ENCODE assay signal across 17 mouse cellular contexts in the genomic region with DNA sequence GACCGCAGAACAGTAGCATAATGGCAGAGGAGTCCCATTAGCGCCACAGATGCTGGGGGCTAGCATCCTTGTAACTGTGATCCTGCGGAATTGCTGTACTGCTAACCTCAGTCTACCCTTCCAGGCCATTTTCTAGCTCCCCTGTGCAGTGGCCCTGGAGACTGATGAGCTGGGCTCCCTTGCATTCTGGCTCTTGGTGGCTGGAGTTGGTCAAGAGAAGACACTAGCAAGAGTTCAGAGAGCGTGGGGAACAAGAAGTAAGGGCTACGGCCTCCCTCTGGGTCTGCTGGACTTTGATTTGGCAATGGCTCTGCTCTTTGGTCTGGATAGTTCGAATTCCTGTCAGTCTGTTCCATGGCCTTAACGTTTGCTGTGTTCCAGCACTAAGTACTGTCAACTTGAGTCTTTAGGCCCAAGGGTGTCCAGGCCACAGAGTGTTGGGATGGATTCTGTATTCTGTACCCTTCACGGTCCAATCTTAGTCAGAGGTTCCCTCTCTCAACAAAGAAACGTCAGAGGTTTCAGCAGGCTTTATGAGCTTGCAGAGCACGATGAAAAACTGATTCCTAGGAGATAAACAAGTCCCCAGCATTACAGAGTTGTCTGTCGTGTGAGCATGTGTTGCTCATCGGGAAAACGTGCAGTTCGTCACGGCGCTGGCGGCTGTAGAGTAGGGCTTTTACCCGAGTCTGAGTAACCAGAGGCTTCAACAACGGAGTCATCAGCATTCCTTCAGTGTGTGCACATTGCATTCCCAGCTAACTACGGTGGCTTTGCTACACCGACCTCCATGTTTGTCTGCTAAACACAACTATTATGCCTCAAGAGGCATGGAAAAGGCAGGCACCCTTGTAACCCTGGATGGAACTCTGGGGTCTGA.
DNase-seq lines count a peak whose midpoint lies in the region; ATAC-seq and TF ChIP-seq lines count a peak whose summit lies in the region.
"Had no signal": no experiment of that assay in that cellular context is flagged by ENCODE, and none has a peak within 500 bp of the region (broad histone marks: within the 10 kb centered on the region; RNA-seq: fewer than 3 reads in every experiment).

No protein-coding gene starts in this region.

- H3K9ac ChIP-seq in heart, adult 2 months (ENCODE audit: low read depth, low read length) = no peak overlapping the region
- H3K9ac ChIP-seq in lung, embryonic 14.5 days = no peak overlapping the region
- no peak overlapping the region for H3K9ac ChIP-seq in stomach, embryonic 16.5 days (ENCODE audit: low read length)
- H3K9ac ChIP-seq: liver, embryonic 13.5 days had no signal

- H3K9me3 ChIP-seq in lung, embryonic 14.5 days (ENCODE audit: low read depth, low read length) = no peaks in the 10 kb centered on the region
- H3K9me3 ChIP-seq in stomach, embryonic 16.5 days (replicated peaks; ENCODE audit: control insufficient read depth, low read length) = no peaks in the 10 kb centered on the region
- H3K9me3 ChIP-seq: limb, embryonic 10.5 days; liver, embryonic 13.5 days had no signal

- peaks cover 6% of the 10 kb centered on the region for H3K4me1 ChIP-seq in heart, adult 2 months (ENCODE audit: control insufficient read depth, insufficient read depth, low read length)
- H3K4me1 ChIP-seq in lung, embryonic 14.5 days (ENCODE audit: insufficient read depth) = no peaks in the 10 kb centered on the region
- H3K4me1 ChIP-seq in lung, adult 2 months (ENCODE audit: control insufficient read depth, insufficient read depth, low read length) = no peaks in the 10 kb centered on the region
- H3K4me1 ChIP-seq in stomach, embryonic 16.5 days (ENCODE audit: control insufficient read depth, insufficient read depth, low read length) = 0 out of 2 replicates have a peak, but pooled peaks cover 6% of the 10 kb centered on the region
- H3K4me1 ChIP-seq: limb, embryonic 10.5 days; liver, embryonic 13.5 days had no signal

- no peak for TF ChIP-seq CTCF in heart, adult 2 months (IDR thresholded peaks at IDR 0.05)
- TF ChIP-seq CTCF in lung, embryonic 14.5 days (IDR thresholded peaks at IDR 0.05; ENCODE audit: low read depth) = no peak
- TF ChIP-seq CTCF in lung, adult 2 months (IDR thresholded peaks at IDR 0.05; ENCODE audit: insufficient read depth, low read length) = no peak

- intact Hi-C loops in heart, adult 2 months (cut with DNase I) = no loop called here
- intact Hi-C loops in heart, postnatal 10 days (cut with DNase I) = no loop called here

- peak overlapping the region; percentile 27 for H3K27ac ChIP-seq in heart, adult 2 months
- H3K27ac ChIP-seq in lung, embryonic 14.5 days (ENCODE audit: low read depth) = no peak overlapping the region
- H3K27ac ChIP-seq in stomach, embryonic 16.5 days (ENCODE audit: low read length) = peak overlapping the region; percentile 55
- H3K27ac ChIP-seq: limb, embryonic 10.5 days; liver, embryonic 13.5 days had no signal

- DNase-seq in heart, adult 2 months = no peak
- DNase-seq in heart, postnatal 10 days = no peak
- peak; percentile 45 for DNase-seq in lung, embryonic 14.5 days
- DNase-seq in lung, adult 2 months = no peak
- peak; percentile 64 for DNase-seq in adipocyte (ENCODE audit: low spot score)
- DNase-seq in gastrocnemius, postnatal 4 days (ENCODE audit: low spot score in 2 of 2) = no peak
- no peak for DNase-seq in cerebellum, postnatal 14 days
- DNase-seq: cerebellum, adult 2 months; kidney, postnatal 36 days; liver, embryonic 13.5 days; lung, postnatal 36 days; right cerebral cortex, postnatal 14 days had no signal

- TF ChIP-seq POLR2A in heart, adult 2 months (IDR thresholded peaks at IDR 0.05; ENCODE audit: insufficient read depth, low read depth, low read length) = no peak
- no peak for TF ChIP-seq POLR2A in lung, adult 2 months (IDR thresholded peaks at IDR 0.05; ENCODE audit: borderline replicate concordance, extremely low read depth, low read depth, low read length)

- no peaks in the 10 kb centered on the region; the same call in 1 of the 2 replicates for H3K79me2 ChIP-seq in heart, adult 2 months (replicated peaks; ENCODE audit: control insufficient read depth, insufficient read depth, low read length)

- no peak overlapping the region for H3K4me2 ChIP-seq in lung, embryonic 14.5 days
- no peak overlapping the region for H3K4me2 ChIP-seq in stomach, embryonic 16.5 days (ENCODE audit: low read depth, low read length)
- H3K4me2 ChIP-seq: liver, embryonic 13.5 days; midbrain, embryonic 11.5 days had no signal

- WGBS in heart, adult 2 months = 64% methylated on average over 21 of the region's 21 CpGs
- WGBS in lung, embryonic 14.5 days = 69% methylated on average over 21 of the region's 21 CpGs
- 69% methylated on average over 21 of the region's 21 CpGs for WGBS in lung, adult 2 months
- WGBS in stomach, embryonic 16.5 days = 57% methylated on average over 21 of the region's 21 CpGs

- no peak for TF ChIP-seq EP300 in heart, adult 2 months (IDR thresholded peaks at IDR 0.05; ENCODE audit: insufficient read depth, low read depth, low read length)

- 0 out of 2 replicates have a peak, but pooled peaks have one; percentile 52 for ATAC-seq in lung, embryonic 14.5 days (ENCODE audit: insufficient read depth)
- peak; percentile 67 for ATAC-seq in stomach, embryonic 16.5 days (ENCODE audit: insufficient read depth, low FRiP score)
- ATAC-seq: hindbrain, embryonic 16.5 days had no signal

- no peaks in the 10 kb centered on the region for H3K36me3 ChIP-seq in heart, adult 2 months (ENCODE audit: control insufficient read depth, insufficient read depth, low read length)
- H3K36me3 ChIP-seq in lung, embryonic 14.5 days (ENCODE audit: insufficient read depth) = no peaks in the 10 kb centered on the region
- H3K36me3 ChIP-seq in stomach, embryonic 16.5 days (ENCODE audit: control insufficient read depth, insufficient read depth, low read length) = no peaks in the 10 kb centered on the region
- H3K36me3 ChIP-seq: limb, embryonic 10.5 days; liver, embryonic 13.5 days had no signal

- H3K27me3 ChIP-seq in heart, adult 2 months (ENCODE audit: control insufficient read depth, insufficient read depth, low read length) = no peaks in the 10 kb centered on the region
- H3K27me3 ChIP-seq in lung, embryonic 14.5 days (ENCODE audit: insufficient read depth, low read length) = no peaks in the 10 kb centered on the region
- no peaks in the 10 kb centered on the region for H3K27me3 ChIP-seq in stomach, embryonic 16.5 days (ENCODE audit: control insufficient read depth, insufficient read depth, low read length)
- H3K27me3 ChIP-seq: liver, embryonic 13.5 days had no signal

- no peak overlapping the region for H3K4me3 ChIP-seq in heart, adult 2 months
- no peak overlapping the region for H3K4me3 ChIP-seq in lung, embryonic 14.5 days (ENCODE audit: low read depth, low read length)
- H3K4me3 ChIP-seq in lung, adult 2 months (replicated peaks; ENCODE audit: extremely low read depth, low read depth, low read length) = no peak overlapping the region
- no peak overlapping the region for H3K4me3 ChIP-seq in stomach, embryonic 16.5 days (replicated peaks; ENCODE audit: low read length)
- H3K4me3 ChIP-seq: erythroblast, embryonic 14.5 days; limb, embryonic 10.5 days; liver, embryonic 13.5 days had no signal

Comparison
In these comparisons a context has a peak if more than half of its experiments do, and no peak if none do; other contexts are left out.
1. DNase-seq: peak in lung, embryonic 14.5 days (single experiment) and adipocyte (single experiment); none in heart, adult 2 months (0 of 2), heart, postnatal 10 days (0 of 2), lung, adult 2 months (single experiment), gastrocnemius, postnatal 4 days (0 of 2) and cerebellum, postnatal 14 days (0 of 2).